Comparison of ENCODE assay signal across 9 mouse cellular contexts in genomic region chr16:92398574-92399118, GRCm38 (mm10). TPM values are rescaled to one million over a fixed set of nuclear protein-coding genes. Genes with fewer than 3 reads are reported as not detected.
DNase-seq lines count a peak whose midpoint lies in the region; ATAC-seq and TF ChIP-seq lines count a peak whose summit lies in the region.
"Had no signal": no experiment of that assay in that cellular context is flagged by ENCODE, and none has a peak within 500 bp of the region (broad histone marks: within the 10 kb centered on the region; RNA-seq: fewer than 3 reads in every experiment).

No protein-coding gene starts in this region.

- no peaks in the 10 kb centered on the region for H3K27me3 ChIP-seq in intestine, embryonic 15.5 days (replicated peaks)
- no peaks in the 10 kb centered on the region for H3K27me3 ChIP-seq in neural tube, embryonic 14.5 days (ENCODE audit: control insufficient read depth, insufficient read depth, low read length)
- H3K27me3 ChIP-seq in thymus, adult 2 months (ENCODE audit: control insufficient read depth, insufficient read depth, low read length): peaks cover 4% of the 10 kb centered on the region

- intact Hi-C loops in left cerebral cortex, adult 2 months (cut with DNase I): loop anchor here (5.0 kb wide), 1 partner anchor 44 kb away; no protein-coding TSS in a partner anchor
- intact Hi-C loops in left cerebral cortex, postnatal 36 days (cut with DNase I): no loop called here
- intact Hi-C loops in gastrocnemius, postnatal 36 days (cut with DNase I): no loop called here

- no peak for TF ChIP-seq POLR2A in thymus, adult 2 months (IDR thresholded peaks at IDR 0.05; ENCODE audit: control insufficient read depth, extremely low read depth, insufficient read depth, low read length, poor library complexity)

- H3K9me3 ChIP-seq in intestine, embryonic 15.5 days: no peaks in the 10 kb centered on the region
- no peaks in the 10 kb centered on the region for H3K9me3 ChIP-seq in neural tube, embryonic 14.5 days (ENCODE audit: control insufficient read depth, low read length)

- no peak; the same call in 1 of the 2 replicates for TF ChIP-seq CTCF in left cerebral cortex, adult 2 months (IDR thresholded peaks at IDR 0.05)
- TF ChIP-seq CTCF in thymus, adult 2 months (IDR thresholded peaks at IDR 0.05; ENCODE audit: borderline replicate concordance, control insufficient read depth, extremely low read depth, insufficient read depth, low read length, poor library complexity): no peak

- DNase-seq in left cerebral cortex, adult 2 months (ENCODE audit: extremely low spot score in 1 of 2, low spot score in 2 of 2): no peak
- DNase-seq in left cerebral cortex, postnatal 36 days (ENCODE audit: low spot score in 2 of 2): no peak
- DNase-seq in fat pad, adult 2 months (ENCODE audit: extremely low read depth, low read depth, low spot score): peak; percentile 33
- no peak for DNase-seq in left cerebral cortex, adult 11 months (ENCODE audit: low spot score)
- no peak for DNase-seq in thymus, adult 2 months
- no peak for DNase-seq in gastrocnemius, postnatal 36 days

- peaks cover 9% of the 10 kb centered on the region; the same call in 1 of the 2 replicates for H3K36me3 ChIP-seq in intestine, embryonic 15.5 days
- H3K36me3 ChIP-seq in neural tube, embryonic 14.5 days (ENCODE audit: control insufficient read depth, insufficient read depth, low read length): peaks cover 4% of the 10 kb centered on the region; the same call in 1 of the 2 replicates
- no peaks in the 10 kb centered on the region for H3K36me3 ChIP-seq in thymus, adult 2 months (ENCODE audit: control insufficient read depth, insufficient read depth, low read length)

- peaks cover 42% of the 10 kb centered on the region for H3K4me1 ChIP-seq in intestine, embryonic 15.5 days (replicated peaks)
- H3K4me1 ChIP-seq in neural tube, embryonic 14.5 days (ENCODE audit: control insufficient read depth, insufficient read depth, low read length): peaks cover 24% of the 10 kb centered on the region
- H3K4me1 ChIP-seq in thymus, adult 2 months (replicated peaks; ENCODE audit: control insufficient read depth, insufficient read depth, low read length): no peaks in the 10 kb centered on the region

- H3K4me2 ChIP-seq in intestine, embryonic 15.5 days (replicated peaks): peak overlapping the region; percentile 79
- peak overlapping the region; percentile 89 for H3K4me2 ChIP-seq in neural tube, embryonic 14.5 days (ENCODE audit: low read depth, low read length)

- H3K27ac ChIP-seq in left cerebral cortex, adult 2 months: no peak overlapping the region
- H3K27ac ChIP-seq in intestine, embryonic 15.5 days: peak overlapping the region; percentile 82; the same call in 1 of the 2 replicates
- H3K27ac ChIP-seq in neural tube, embryonic 14.5 days (ENCODE audit: low read depth, low read length): no peak overlapping the region
- no peak overlapping the region for H3K27ac ChIP-seq in thymus, adult 2 months (ENCODE audit: control insufficient read depth, insufficient read depth, low read length)

- peak overlapping the region; percentile 46; the same call in 1 of the 2 replicates for H3K4me3 ChIP-seq in left cerebral cortex, adult 2 months
- H3K4me3 ChIP-seq in intestine, embryonic 15.5 days (replicated peaks): peak overlapping the region; percentile 36; the same call in 1 of the 2 replicates
- no peak overlapping the region for H3K4me3 ChIP-seq in neural tube, embryonic 14.5 days (ENCODE audit: low read depth, low read length)
- no peak overlapping the region for H3K4me3 ChIP-seq in thymus, adult 2 months (ENCODE audit: control insufficient read depth, insufficient read depth, low read length)

- 0 out of 2 replicates have a peak overlapping the region, but pooled peaks have one; percentile 18 for H3K9ac ChIP-seq in intestine, embryonic 15.5 days
- H3K9ac ChIP-seq in neural tube, embryonic 14.5 days (replicated peaks; ENCODE audit: low read depth, low read length): no peak overlapping the region

- peak; percentile 14; the same call in 1 of the 2 replicates for ATAC-seq in intestine, embryonic 15.5 days
- no peak for ATAC-seq in neural tube, embryonic 14.5 days (ENCODE audit: low read depth)

- WGBS in intestine, embryonic 15.5 days: 55% methylated on average over 6 of the region's 6 CpGs
- 45% methylated on average over 6 of the region's 6 CpGs for WGBS in neural tube, embryonic 14.5 days
- 94% methylated on average over 6 of the region's 6 CpGs for WGBS in thymus, adult 2 months

RNA-seq across cellular contexts. Expression of gene Kcne1, which starts 39.4 kb away (rescaled TPM):
- total RNA-seq in left cerebral cortex, adult 2 months (2021): not detected
- total RNA-seq in left cerebral cortex, postnatal 36 days (2021): not detected
- polyA plus RNA-seq in intestine, embryonic 15.5 days (2015; fragmentation: Nextera tagmentation; extraction: Ambion mirVana): 0.25 TPM in 1 of 2 replicates, not detected in the other
- polyA plus RNA-seq in neural tube, embryonic 14.5 days (2014; fragmentation: Nextera tagmentation; extraction: Ambion mirVana): 0.32 and 0.37 TPM in 2 replicates
- 0.04 and 1.5 TPM in 2 replicates for polyA plus RNA-seq in thymus, adult 2 months (2012; rRNA removed)
- not detected for total RNA-seq in gastrocnemius, postnatal 36 days (2021)
- total RNA-seq: granulocyte monocyte progenitor cell, adult 5-6 weeks had no signal

Comparison
In these comparisons a context has a peak if more than half of its experiments do, and no peak if none do; other contexts are left out.
1. H3K4me3 ChIP-seq: peak in left cerebral cortex, adult 2 months (single experiment) and intestine, embryonic 15.5 days (single experiment); none in neural tube, embryonic 14.5 days (single experiment) and thymus, adult 2 months (single experiment).